Mouse (Mus musculus): ENCODE measurements at regions not wholly inside any gene's neighbourhood (a gene's known extent, or its start where the extent isn't known, plus 50 kb on each side); places are given as distances from the start of the nearest gene placed in this dataset.

DNA sequence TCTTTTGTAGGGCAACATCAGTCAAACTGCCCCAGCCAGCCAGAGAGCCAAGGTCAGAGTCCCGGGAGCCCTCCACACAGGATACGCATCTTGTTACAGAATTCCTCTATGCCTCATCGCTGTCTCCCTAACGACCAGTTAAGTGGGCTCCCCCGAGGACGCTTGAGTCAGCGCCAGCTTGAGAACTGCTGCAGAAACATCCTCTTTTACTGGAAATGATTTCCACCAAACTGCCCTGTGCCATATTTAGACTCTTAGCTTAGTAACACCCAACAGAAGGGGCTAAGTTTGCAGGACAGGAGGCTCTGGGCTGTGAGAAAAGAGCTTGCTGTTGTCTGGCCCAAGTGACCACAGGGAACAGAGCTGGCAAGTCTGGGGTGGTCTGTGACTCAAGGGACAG, 357.0 kb downstream of the Setd4 start:
- no peak for DNase-seq

DNA sequence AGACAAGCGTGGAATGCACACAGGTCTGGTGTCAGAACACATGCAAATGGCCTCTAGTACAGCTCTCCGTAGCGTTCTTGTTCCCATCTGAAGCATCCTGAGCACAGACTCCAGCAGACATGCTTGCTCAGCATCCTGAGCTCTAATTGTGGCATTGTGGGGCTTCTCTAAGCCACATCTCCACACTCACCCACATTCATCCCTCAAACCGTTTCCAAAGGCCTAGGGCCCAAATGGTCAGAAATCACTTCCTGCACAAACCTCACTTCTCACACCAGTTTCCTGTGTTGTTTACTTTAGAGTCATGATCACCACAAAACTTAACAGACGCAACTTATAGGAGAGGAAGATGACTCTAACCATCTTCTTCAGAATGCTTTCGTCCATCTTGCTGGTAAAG, 358.1 kb downstream of the Setd4 start:
- DNase-seq = no peak

DNA sequence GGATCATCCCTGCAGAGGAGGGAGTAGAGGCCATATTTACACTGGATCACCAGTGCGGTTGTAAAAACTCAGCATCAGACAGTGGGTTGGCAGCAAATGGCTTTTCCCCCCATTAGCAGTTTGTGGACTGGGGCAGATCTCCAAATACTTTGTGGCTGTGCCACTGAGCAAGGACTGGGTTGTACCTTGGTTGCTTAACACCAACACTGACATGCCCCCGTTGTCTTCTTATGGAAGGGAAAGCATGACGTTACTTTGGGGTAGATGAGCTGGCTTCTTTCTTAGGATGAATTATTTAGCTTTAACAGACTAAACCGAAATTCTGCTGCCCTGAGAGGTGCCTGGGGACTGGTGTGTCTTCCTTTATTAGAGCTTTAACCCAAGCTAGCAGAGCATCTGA, 365.0 kb downstream of the Setd4 start:
- DNase-seq = no peak

DNA sequence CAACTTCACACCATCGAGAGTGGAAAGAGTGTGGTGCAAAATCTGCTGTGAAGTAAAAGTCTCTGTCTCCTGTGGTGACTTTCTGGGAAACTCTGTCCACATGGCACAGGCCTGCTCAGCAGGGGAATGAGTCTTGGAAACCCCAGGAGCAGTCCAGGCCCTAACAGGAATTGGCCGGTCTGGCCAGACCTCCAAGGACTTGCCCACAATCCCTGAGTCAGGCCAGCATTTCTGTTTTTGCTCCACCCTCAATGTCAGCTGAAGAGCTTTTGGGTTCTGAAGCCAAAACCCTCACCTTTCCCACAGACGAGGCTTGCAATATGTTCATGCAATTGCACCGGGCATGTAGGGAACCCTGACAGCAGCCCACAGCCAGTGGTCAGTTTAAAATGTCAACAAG, 365.5 kb downstream of the Setd4 start:
- no peak for DNase-seq

DNA sequence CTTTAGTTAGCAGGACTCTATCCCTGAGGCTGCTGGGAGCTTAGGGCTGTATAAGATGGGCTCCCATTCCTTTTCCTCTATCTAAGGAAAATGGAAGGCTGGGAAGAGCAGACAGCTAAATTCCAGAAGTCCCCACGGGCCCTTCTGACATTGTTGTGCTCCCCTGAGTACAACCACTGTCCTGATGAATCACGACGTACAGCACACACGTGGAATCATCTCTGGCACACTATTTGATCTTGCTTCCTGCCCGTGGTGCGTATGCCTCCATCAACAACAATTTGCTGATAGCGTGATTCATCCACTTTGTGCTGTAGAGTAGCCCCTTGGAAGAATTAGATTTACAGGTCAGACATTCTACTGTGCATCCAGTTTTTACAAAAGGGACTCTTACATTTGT, 378.2 kb downstream of the Setd4 start:
- no peak for DNase-seq

DNA sequence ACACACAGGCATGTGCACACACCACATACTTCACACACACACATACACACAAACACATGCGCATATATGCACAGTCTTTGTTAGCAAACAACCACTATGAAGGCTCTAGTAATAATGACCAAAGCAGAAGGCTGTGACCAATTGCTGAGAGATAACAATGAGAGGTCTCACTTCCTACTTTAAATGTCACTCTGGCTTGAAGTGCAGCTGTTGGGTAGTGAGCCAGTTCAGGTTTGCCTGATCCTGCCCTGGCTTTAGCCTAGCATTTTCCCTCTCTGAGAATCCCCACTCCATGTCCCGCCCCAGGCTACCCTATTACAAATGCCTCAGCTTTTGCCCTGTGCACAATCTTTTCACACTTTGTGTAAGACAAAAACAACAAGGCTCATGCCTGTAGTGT, 378.7 kb downstream of the Setd4 start:
- DNase-seq = no peak

DNA sequence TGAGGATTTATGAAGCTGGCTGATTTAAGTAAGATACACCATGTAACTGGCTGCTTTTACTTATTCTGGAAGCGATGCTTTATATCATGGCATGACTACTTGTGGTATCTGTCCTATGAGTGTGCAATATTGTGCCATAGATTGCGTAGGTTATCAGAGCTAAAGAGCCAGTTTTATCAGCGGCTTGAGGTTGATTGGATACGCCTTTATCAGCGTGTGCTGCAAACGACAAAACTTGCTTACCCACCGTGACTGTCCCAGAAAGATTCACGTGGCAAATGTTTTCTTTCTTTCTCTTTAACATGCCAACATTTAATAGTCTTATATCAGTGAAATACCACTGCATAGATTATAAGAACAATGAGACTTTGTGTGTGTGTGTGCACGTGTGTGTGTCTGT, 384.1 kb downstream of the Setd4 start:
- DNase-seq = no peak

DNA sequence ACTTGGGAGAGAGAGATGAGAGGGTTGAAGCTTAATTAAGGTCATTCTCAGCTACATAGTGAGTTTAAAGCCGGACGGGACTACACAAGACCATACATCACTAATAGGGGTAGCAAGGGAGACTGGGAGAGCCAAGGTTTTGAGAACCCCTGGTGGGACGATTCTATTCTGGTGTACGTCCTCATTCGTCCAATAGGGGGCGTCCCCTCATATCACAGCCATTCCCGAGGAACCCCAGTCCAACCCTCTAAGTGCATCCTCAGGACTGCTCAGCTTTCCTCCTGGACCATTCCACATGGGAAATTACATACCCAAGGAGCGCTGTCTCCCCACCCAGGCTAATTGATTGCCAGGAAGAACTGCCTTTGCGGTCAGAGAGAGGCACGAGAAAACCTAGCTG, 385.5 kb downstream of the Setd4 start:
- no peak for DNase-seq

DNA sequence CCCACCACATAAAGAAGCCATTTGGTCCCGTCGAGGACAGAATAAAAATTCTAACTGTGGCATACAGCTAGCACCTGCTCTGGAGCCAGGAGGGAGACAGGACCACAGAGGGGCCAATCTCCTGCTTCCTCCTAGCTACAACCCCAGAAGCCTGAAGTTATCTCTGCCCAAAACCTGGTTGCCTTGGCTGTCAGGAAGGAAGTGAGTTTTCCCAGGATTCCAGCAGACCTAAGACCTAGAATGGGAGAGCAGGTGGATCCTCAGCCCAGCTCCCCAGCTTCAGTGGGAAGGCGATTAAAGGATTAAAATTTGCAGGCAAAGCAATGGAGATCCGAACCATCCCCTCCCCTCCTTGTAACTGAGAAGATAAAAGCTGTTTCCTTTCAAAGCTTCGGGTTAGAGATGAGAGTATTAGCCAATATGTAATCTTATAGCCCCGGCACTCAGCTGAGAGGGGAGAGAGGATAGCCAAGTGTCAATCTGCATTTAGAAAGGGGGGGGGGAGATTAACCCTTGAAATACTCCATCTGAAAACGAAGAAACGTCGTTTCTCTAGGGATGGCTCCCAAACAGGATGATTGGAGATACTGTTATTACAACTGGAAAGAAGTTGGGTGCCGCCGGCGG, 386.1 kb downstream of the Setd4 start:
- no peak for DNase-seq

DNA sequence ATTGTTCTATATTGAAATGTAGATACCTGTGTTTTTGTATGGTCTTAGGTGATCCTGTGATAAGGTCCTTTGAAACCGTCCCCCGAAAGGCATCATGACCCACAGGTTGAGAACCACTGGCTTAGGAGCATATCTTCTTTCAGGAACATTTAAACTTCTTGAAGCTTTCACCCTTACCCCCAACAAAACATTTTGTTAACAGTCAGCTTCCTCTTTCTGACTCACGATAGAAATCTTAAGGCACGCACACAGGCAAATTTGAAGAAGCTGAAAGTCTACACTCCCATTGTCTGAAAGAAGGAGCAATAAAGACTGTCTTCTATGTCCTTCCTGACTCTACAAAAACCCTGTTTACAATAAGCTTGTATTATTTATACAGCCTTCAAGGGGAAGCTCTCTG, 388.2 kb downstream of the Setd4 start:
- DNase-seq = no peak

DNA sequence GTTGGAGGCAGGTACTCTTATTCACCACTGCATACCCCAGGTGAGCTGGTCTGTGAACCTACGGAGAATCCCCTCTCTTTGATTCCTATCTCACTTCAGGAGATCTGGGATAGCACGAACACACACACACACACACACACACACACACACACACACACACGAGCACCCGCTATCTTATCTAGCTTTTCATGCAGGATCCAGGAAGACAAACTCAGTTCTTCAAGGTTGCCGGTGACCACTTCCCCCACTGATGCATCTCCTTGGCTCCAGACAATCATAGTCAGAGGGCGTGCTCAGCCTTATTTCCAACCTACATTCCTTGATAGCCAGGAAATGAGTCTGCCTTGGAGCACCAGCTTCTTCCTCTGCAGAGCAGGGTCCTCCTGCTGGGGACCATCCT, 387.7 kb upstream of the Runx1 start:
- no peak for DNase-seq

DNA sequence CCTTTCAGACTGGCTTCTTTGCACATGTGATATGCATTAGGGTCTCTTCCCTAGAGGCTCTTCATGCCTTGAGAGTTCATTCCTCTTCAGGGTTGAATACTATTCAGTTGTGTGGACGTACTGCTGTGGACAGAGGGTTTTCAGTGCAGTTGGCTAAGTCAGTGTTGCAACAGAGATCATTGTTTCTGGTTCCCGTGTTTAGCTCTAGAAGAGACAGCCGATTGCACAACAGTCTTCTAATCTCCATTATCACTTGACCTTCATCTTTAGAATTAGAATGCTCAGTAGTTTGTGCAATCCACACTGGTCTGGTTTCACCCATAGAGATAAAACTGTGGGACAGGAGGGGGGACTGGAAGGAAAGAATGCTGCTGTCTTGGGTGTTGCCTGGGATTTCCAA, 381.7 kb upstream of the Runx1 start:
- no peak for DNase-seq

DNA sequence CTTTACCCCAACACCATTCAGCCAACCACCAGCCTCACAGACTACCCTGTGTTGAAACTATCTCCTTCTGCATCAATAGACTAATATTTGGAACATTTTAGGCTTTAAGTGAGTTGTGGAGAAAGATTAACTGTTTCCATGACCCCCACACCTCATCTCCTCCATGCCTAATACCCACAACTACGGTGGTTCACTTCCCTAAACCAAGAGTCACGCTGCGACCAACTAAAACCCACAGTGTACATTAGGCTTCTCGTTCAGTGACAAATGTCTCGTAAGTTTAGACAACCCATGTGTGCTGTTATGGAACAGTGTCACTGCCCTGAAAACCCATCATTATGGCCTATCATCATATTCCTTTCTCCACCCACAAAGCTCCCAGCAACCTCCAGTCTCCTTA, 381.3 kb upstream of the Runx1 start:
- no peak for DNase-seq

DNA sequence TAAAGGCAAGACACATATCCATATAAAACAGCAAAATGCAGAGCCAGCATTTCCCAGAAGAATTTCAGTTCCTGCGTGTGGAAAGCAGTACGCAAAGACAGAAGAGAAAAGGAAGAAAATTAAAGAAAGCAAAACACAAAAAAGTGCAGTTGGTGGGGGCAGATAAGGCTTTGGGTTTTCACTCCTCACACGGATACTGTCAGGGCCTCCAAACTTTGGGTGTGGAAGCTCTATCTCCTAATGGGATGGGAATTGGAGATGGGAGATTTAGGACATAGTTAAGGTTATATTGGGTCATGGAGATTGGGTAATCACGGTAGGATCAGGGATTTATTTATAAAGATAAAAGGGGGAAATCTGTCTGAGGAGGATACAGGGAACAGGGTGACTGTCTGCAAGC, 380.4 kb upstream of the Runx1 start:
- no peak for DNase-seq

DNA sequence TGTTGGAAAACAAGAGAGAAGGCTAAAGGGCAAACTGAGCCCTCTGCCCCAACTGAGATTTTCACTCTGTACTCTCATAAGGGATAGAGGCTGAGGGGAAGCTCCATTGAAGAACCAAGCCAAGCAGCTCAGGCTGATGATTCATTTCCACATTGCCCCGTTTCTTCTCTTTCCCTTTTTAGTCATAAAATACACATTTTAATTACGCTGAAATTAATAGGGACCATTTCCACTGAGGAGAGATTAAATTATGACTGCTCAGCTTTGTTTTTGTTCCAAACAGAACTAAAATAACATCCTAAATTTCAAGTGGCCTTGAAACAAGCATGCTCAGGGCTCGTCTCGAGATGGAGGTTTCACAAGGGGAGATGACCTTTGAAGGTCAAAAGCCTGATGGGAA, 378.7 kb upstream of the Runx1 start:
- no peak for DNase-seq

DNA sequence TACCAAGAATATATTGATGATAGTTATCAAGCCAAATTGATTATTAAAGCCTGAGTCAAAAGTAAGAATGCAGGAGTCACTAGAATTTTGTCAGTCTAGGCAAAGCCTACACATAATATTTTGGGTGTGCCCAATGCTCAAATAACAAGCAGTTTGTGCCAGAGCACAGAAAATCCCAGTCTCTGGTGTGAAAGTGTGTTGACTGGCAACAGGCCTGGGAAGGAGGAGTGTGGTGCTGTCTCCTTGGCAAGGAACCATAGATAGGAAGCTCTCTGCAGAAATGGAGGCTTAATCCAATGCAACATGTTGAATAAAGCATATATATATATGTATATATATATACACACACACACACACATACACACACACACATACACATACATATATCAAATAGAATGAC, 376.6 kb upstream of the Runx1 start:
- no peak for DNase-seq

DNA sequence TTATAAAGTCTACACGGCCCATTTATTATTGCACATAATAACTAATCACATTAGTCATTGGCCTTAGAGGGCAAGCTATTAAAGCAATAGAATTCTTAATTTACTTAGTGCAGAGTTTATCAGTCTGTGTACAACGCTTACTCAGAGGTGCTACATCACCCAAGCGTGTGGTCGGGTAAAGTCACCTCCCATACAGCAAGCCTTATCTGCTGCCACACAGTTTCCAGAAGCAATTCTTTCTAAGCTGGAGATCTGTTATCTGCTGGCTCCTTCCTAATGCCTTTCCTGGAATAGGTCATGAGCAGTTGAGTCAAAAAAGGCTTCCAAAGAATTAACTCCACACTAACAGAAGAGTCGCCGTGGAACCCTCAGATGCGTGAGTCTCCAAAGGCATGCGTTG, 371.4 kb upstream of the Runx1 start:
- no peak for DNase-seq

DNA sequence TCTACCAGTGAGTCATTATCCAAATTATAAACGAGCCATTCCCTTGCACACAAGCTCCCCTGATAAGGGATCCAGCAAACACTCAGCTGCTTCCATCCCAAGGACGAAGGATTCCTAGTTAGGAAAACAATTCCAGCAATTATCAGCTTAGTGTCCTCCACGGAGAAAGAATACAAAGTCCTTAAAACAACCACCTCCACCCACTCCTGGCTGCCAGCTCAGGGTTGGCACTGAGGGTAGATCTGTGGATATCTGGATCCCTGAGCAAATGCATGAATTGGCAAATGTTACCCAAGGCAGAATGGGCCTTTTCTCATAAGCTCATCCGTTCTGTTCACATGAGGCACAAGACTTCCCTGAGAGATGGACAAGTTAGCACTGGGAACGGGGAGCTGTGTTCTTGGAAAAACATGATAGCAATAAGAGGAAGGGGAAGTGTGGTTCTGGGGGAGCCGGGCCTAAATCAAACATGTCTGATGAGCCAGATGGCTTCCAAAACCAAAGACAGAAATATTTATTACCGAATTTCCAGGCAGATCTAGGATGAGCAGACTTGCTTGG, 368.1 kb upstream of the Runx1 start:
- no peak for DNase-seq

DNA sequence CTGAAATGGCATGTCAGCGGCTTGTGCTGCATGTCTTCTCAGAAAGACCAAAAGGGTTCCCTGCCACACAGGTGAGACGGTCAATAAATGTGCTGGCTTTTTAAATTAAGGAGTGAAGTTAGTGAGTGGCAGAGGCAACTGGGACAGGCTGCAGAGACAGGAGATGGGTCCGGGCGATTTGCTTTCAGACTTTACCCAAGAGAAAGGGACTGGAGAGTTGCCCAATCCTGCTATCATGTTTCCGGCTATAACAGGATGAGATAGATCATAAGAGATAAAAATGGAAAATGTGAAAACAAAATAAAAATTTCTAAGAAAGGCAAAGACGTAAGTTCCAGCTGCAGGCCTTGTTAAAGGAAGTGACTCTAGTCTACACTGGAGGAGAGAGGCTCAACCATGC, 367.3 kb upstream of the Runx1 start:
- no peak for DNase-seq

DNA sequence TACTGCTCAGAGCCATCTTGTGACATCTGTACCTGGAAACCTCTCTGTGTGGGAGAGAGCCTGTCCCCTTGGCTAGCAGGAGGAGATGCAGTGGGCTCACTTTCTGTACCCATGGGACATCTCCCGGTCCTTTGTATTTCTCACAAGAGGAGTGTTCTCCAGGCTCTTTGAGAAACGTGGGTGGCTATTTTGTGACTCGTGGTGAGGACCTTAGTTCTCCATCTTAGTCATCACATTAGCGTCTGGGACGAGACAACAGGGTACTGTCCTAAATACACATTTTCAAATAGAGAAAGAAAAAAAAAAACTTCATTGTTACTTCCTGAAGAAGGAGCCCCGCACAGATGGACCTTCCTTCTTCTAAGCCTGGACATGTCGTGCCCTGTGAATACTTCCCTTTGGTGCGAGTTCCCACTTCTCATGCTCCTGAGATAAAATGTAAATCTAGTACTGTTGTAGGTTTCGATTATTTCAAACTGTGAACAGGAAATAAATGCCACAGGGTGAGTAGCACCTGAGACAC, 366.8 kb upstream of the Runx1 start:
- no peak for DNase-seq

DNA sequence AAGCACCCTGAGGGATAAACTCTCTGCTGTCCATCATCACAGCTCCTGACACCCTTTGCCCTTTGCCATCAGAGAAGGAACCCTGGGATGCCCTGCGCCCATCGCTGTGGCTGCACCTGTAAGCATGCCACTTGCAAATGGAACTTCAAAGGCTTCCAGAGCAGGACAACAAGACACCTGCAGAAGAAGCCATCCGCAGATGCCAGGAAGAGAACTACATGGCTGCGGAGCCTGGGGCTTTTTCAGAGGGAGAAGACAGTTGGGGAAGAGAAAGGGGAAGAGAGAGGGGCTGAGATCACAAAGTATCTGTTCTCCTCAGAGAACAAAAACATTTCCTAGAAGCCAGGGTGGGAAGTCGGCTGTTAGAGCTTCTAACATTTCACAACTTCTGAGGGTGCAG, 365.2 kb upstream of the Runx1 start:
- DNase-seq = no peak

DNA sequence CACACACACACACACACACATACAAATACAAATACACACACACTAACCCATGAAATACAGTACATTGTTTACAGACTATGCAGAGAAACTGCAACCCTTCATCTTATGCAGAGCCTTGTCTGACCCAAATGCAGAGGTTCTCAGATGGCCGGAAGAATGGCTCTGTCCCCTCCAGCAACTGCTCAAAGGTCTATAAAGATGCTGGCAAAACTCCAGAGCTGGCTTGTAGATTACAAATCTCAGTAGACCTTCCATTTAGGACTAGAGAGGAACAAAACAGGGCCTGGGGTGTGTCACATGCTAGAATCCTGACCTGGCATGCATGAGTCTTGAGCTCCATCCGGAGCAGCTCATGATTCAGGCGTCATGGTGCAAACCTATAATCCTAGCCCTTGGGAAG, 364.4 kb upstream of the Runx1 start:
- no peak for DNase-seq

DNA sequence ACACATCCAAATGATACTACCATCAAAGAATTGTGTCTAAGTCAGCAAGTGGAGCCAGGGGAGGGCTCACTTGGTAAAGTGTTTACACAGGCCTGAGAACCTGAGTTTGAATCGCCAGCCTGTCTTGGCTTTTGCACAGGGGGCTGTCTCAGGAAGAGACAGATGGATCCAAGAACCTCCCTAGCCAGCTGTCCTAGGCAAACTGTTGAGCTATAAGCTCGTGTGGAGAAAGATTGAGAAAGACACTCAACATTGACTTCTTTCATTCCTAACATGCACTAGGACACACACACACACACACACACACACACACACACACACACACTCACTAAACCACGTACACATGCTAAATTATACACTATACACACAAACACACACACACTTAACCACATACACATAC, 363.9 kb upstream of the Runx1 start:
- no peak for DNase-seq

DNA sequence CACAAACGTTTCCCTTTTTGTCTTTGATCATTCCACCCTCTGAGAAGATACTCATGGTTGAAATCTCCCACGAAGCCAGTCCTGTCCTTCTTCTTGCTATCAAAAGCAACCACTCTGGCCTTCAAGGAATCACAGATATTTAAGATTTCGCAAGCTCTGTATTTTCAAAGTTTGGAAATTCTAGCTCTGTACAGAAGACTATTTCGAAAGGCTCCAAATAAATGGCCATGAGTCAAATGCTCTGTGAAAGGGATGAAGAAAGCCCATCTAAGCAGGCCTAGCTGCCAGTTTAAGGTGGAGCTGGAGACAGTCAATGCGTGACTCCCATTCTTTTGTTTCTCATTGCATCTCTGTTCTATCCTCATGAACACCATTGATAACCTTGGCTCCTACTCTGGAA, 363.5 kb upstream of the Runx1 start:
- no peak for DNase-seq

DNA sequence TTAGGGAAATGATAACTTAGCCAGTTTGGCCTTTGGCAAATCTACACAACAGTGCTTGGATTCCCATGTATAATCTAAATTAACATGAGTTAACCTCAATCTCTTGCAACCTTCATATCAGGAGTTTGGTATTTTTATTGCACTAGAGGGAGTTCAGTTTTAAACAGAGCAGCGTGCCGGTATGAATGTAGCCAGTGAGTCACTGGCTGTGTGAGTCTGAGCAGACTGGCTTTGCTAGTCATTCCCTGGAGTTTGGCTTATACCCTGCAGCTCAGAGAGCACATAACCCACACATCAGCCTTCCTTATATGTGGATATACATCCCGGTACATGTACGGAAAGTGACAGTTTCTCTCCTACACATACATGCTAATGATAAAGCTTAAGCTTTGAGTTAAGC, 360.6 kb upstream of the Runx1 start:
- no peak for DNase-seq

Measured in kidney, adult 11 months (tissue).